Mouse (Mus musculus): ENCODE results near the gene Nlrp6.
"Not testable (repeated sequence)": the region's sequence is repeated elsewhere in the genome, so short reads cannot be mapped to it uniquely, and the experiment has no call there.

The Nlrp6 gene

GRCm38 (mm10) chr7:140973396-140974165 lies 52.9 kb downstream of the Nlrp6 start:
- no peak for DNase-seq (ENCODE audit: low spot score in 2 of 2)

- DNase-seq (ENCODE audit: low spot score in 2 of 2), result no peak
These were observed 54.2 kb downstream of the Nlrp6 start for GRCm38 (mm10) chr7:140974940-140975339.

GRCm38 (mm10) chr7:140975465-140975864 lies 54.8 kb downstream of the Nlrp6 start:
- no peak for DNase-seq (ENCODE audit: low spot score in 2 of 2)

- DNase-seq (ENCODE audit: low spot score in 2 of 2), result not testable (repeated sequence)
These were observed 56.0 kb downstream of the Nlrp6 start for GRCm38 (mm10) chr7:140976720-140977119.

Measured in right cerebral cortex, postnatal 10 days (tissue).